Mouse (Mus musculus) thymus, adult 2 months (tissue): ENCODE data around the gene Lrrc26. TPM values are rescaled to one million over a fixed set of nuclear protein-coding genes. Genes with fewer than 3 reads are reported as not detected.

Experiments used
- DNase-seq: peaks from one replicate; pipeline ENCODE4 v3.0.0; 2021
- H3K27ac ChIP-seq: fragments of 200-500 bp; 2 replicates; pipeline ENCODE4 v1.5.1; 2012; ENCODE audit warnings: low read length, control low read depth; ENCODE audit not compliant: control insufficient read depth, insufficient read depth
- H3K27me3 ChIP-seq: fragments of 200-500 bp; 2 replicates; pipeline ENCODE4 v1.6.1; 2012; ENCODE audit warnings: mild to moderate bottlenecking, low read length, moderate library complexity, mixed read lengths; ENCODE audit not compliant: control insufficient read depth, insufficient read depth
- H3K36me3 ChIP-seq: fragments of 200-500 bp; 2 replicates; pipeline ENCODE4 v1.6.1; 2012; ENCODE audit warnings: mild to moderate bottlenecking, low read length, moderate library complexity; ENCODE audit not compliant: control insufficient read depth, insufficient read depth
- H3K4me1 ChIP-seq: fragments of 200-500 bp; replicated peaks from 2 replicates; pipeline ENCODE4 v1.6.1; 2012; ENCODE audit warnings: low read length; ENCODE audit not compliant: control insufficient read depth, insufficient read depth
- H3K4me3 ChIP-seq: fragments of 200-500 bp; 2 replicates; pipeline ENCODE4 v1.5.1; 2012; ENCODE audit warnings: mild to moderate bottlenecking, low read length, control low read depth, moderate library complexity; ENCODE audit not compliant: control insufficient read depth, insufficient read depth
- CTCF ChIP-seq: fragments of 200-500 bp; IDR thresholded peaks from 2 replicates; pipeline ENCODE4 v1.5.1; 2012; ENCODE audit warnings: mild to moderate bottlenecking, control low read depth, low read length, moderate library complexity, borderline replicate concordance; ENCODE audit not compliant: control insufficient read depth, poor library complexity, insufficient read depth; ENCODE audit errors: extremely low read depth
- POLR2A ChIP-seq: fragments of 200-500 bp; IDR thresholded peaks from 2 replicates; pipeline ENCODE4 v1.6.1; 2012; ENCODE audit warnings: mild to moderate bottlenecking, low read length, control low read depth, moderate library complexity; ENCODE audit not compliant: control insufficient read depth, poor library complexity, insufficient read depth; ENCODE audit errors: extremely low read depth
- WGBS: fragments of 180-500 bp; shearing (Covaris S2); methylation state at CpG from one replicate; pipeline ENCODE4 v1.1.7; 2018; 5-methylcytosine and 5-hydroxymethylcytosine counted together
- polyA plus RNA-seq: library from polyadenylated mRNA; depleted of rRNA; stranded (reverse); fragments of >200 nt; gene quantifications from 2 replicates; pipeline ENCODE4 v1.2.3, GENCODE M21; 2012; rRNA removed

Gene Lrrc26
- polyA plus RNA-seq: 1.0 and 1.6 TPM in 2 replicates

- WGBS: 8% methylated on average over 11 of the region's 11 CpGs
- H3K36me3 ChIP-seq: peaks cover 10% of the 10 kb centered on the region
- H3K4me1 ChIP-seq: no peaks in the 10 kb centered on the region
- no peak within 1 kb of the TSS for H3K27ac ChIP-seq
- peaks cover 17% of the 10 kb centered on the region for H3K27me3 ChIP-seq
- no peak for TF ChIP-seq POLR2A
- TF ChIP-seq CTCF: no peak
- DNase-seq: no peak
- H3K4me3 ChIP-seq: no peak within 1 kb of the TSS
Measured at GRCm38 (mm10) chr2:25289651-25290050, at the start of gene Lrrc26. Gene Lrrc26 (plus strand): TSS chr2:25289915.

- TF ChIP-seq POLR2A (no peak), CTCF (no peak)
- Histone ChIP-seq H3K27me3 (peaks cover 12% of the 10 kb centered on the region), H3K36me3 (no peaks in the 10 kb centered on the region), H3K4me1 (peaks cover 20% of the 10 kb centered on the region), H3K4me3 (no peak overlapping the region), H3K27ac (no peak overlapping the region)
- 73% methylated on average over 8 of the region's 8 CpGs for WGBS
- no peak for DNase-seq
Measured at GRCm38 (mm10) chr2:25240310-25240709, 49.4 kb upstream of the Lrrc26 start.

DNA sequence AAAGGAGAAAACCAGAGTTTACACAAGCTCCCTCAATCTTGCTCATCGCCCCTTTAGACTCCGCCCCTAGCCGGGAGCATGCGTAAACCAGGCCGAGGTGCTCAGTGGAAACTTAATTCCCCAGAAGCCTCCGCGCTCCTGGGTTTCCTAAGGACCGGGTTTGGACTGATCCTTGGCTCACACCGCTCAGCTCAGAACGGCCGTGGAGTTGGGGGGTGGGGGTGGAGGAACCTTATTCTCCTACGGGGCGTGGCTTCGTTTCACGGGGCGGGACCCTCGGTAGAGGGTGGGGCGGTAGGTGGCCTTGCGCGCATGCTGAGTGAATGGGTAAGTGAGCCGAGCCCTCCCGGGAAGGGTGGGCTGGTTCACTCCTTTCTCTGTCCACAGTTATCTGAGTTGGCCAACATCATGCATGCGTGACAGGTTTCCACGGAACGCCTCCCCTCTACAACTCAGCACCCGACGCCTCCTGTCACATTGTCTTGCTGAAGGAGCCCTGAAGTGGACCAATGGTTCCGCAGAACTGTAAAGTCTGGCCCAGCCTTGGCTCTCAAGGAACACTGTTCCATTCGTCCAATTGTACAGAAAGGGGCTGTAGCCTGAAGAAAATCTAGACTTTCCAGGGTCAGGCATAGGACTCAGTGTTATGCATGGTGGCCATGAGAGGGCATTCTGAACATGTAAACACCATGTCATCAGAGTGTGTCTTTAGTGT, 48.8 kb upstream of the Lrrc26 start:
- Histone ChIP-seq H3K36me3 (no peaks in the 10 kb centered on the region), H3K4me1 (peaks cover 20% of the 10 kb centered on the region), H3K4me3 (peak overlapping the region; percentile 52), H3K27me3 (peaks cover 12% of the 10 kb centered on the region), H3K27ac (no peak overlapping the region)
- peak; percentile 42 for DNase-seq
- TF ChIP-seq POLR2A (0 out of 2 replicates have a peak, but pooled peaks have one; percentile 18), CTCF (no peak)
- WGBS: 3% methylated on average over 29 of the region's 29 CpGs

DNA sequence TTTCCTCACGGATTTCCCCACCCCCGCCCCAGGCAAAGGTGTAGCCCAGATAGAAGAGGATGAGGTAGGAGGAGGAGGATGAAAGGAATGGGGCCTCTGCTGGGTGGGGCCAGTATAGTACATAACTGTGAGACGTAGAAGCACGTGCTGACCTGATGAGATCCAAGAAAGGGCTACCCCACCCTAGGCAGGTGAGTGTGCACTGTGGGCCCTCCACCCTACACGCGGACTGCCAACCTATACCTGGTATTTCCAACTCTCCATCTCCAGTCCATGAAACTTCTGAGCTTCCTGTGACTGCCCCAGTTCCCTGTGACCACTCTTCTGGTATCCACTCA, 48.3 kb upstream of the Lrrc26 start:
- H3K27ac ChIP-seq: no peak overlapping the region
- peaks cover 20% of the 10 kb centered on the region for H3K4me1 ChIP-seq
- peaks cover 12% of the 10 kb centered on the region for H3K27me3 ChIP-seq
- no peak overlapping the region for H3K4me3 ChIP-seq
- 34% methylated on average over 6 of the region's 6 CpGs for WGBS
- TF ChIP-seq POLR2A (no peak), CTCF (no peak)
- no peak for DNase-seq
- H3K36me3 ChIP-seq: no peaks in the 10 kb centered on the region

- H3K4me1 ChIP-seq: peaks cover 20% of the 10 kb centered on the region
- DNase-seq: no peak
- TF ChIP-seq POLR2A: no peak
- TF ChIP-seq CTCF: no peak
- H3K36me3 ChIP-seq: no peaks in the 10 kb centered on the region
- under 1% methylated on average over 59 of the region's 59 CpGs for WGBS
- H3K27me3 ChIP-seq: peaks cover 12% of the 10 kb centered on the region
- H3K4me3 ChIP-seq: peak within 1 kb of the TSS; percentile 42
- no peak within 1 kb of the TSS for H3K27ac ChIP-seq
Measured at GRCm38 (mm10) chr2:25242101-25242506, 47.6 kb upstream of the Lrrc26 start, which contains the start of the genes Rnf208 and Cysrt1. Gene Rnf208 (plus strand): TSS chr2:25242255. Gene Cysrt1 (minus strand): TSS chr2:25242452.

DNA sequence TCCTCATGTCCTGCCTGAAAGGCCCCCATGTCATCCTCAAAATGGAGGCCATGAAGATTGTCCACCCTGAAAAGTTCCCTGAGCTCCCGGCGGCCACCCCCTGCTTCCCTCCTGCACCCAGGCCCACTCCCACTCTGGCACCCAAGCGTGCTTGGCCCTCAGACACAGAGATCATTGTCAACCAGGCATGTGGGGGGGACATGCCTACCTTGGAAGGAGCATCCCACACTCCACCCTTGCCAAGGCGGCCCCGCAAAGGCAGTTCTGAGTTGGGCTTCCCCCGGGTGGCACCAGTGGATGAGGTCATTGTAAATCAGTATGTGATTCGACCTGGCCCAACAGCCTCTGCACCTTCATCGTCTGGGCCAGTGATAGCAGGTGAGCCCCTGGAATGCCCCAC, 46.4 kb upstream of the Lrrc26 start:
- peaks cover 20% of the 10 kb centered on the region for H3K4me1 ChIP-seq
- no peak for DNase-seq
- TF ChIP-seq CTCF (no peak), POLR2A (no peak)
- H3K27ac ChIP-seq: no peak overlapping the region
- WGBS: 87% methylated on average over 8 of the region's 8 CpGs
- H3K4me3 ChIP-seq: no peak overlapping the region
- H3K36me3 ChIP-seq: no peaks in the 10 kb centered on the region
- peaks cover 12% of the 10 kb centered on the region for H3K27me3 ChIP-seq

- Histone ChIP-seq H3K27ac (no peak overlapping the region), H3K27me3 (peaks cover 12% of the 10 kb centered on the region), H3K36me3 (peaks cover 6% of the 10 kb centered on the region), H3K4me3 (no peak overlapping the region), H3K4me1 (peaks cover 20% of the 10 kb centered on the region)
- WGBS: 93% methylated on average over 4 of the region's 4 CpGs
- DNase-seq: no peak
- TF ChIP-seq CTCF (no peak), POLR2A (no peak)
Measured at GRCm38 (mm10) chr2:25244144-25244543, 45.6 kb upstream of the Lrrc26 start.
